Mouse (Mus musculus): ENCODE data around the gene Sbno2. TPM values are rescaled to one million over a fixed set of nuclear protein-coding genes. Genes with fewer than 3 reads are reported as not detected.
"Not testable (repeated sequence)": the region's sequence is repeated elsewhere in the genome, so short reads cannot be mapped to it uniquely, and the experiment has no call there.

Gene Sbno2
- polyA plus RNA-seq, 1 experiment from 2014 or later: 10.4 TPM

DNA sequence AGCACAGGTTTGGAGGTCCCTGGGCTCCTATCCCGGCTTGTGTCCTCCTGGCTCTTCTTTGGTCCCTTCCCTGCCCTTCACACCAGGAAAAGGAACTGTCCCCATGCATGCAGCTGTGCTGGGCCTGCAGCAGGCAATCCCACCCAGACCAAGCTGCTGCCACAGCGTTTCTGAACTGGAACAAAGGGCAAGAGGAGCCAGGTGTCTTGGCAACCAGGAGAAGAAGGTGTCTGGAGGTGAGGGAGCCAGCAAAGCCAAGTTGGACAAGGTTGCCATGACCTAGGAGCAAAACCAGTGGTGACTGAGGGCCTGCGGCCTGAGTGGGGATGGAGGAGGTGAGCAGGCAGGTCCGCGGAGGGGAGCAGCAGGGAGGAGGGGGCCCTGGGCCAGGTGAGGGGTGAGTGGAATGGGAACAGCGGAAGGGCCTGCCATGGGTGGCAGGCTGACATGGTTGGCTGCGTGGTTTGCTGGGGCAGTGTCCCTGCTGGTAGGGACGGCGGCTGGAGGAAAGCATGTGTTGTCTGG, 58.3 kb downstream of the Sbno2 start, which contains the start of gene Gpx4:
TSS of gene Gpx4 (plus strand) at position 126 of the 525 bp plus-strand sequence.
- ATAC-seq (ENCODE audit: insufficient read depth): no peak
- no peak within 1 kb of the TSS for H3K27ac ChIP-seq (replicated peaks)
- H3K4me2 ChIP-seq: no peak within 1 kb of the TSS
- H3K4me3 ChIP-seq (replicated peaks): no peak within 1 kb of the TSS
- peaks cover 54% of the 10 kb centered on the region for H3K4me1 ChIP-seq (replicated peaks)
- no peaks in the 10 kb centered on the region for H3K36me3 ChIP-seq (replicated peaks)
- WGBS (ENCODE audit: insufficient replicate concordance): 76% methylated on average over 9 of the region's 9 CpGs
- H3K9me3 ChIP-seq (replicated peaks): no peaks in the 10 kb centered on the region
- H3K9ac ChIP-seq: no peak within 1 kb of the TSS
- no peaks in the 10 kb centered on the region for H3K27me3 ChIP-seq

GRCm38 (mm10) chr10:80045766-80046165, 59.6 kb downstream of the Sbno2 start:
- H3K4me1 ChIP-seq (replicated peaks): peaks cover 40% of the 10 kb centered on the region

GRCm38 (mm10) chr10:80045364-80045763, 60.0 kb downstream of the Sbno2 start:
- not testable (repeated sequence) for ATAC-seq (ENCODE audit: insufficient read depth); H3K27me3 ChIP-seq; H3K27ac ChIP-seq (replicated peaks); H3K36me3 ChIP-seq (replicated peaks); H3K4me2 ChIP-seq; H3K4me3 ChIP-seq (replicated peaks); H3K9ac ChIP-seq; H3K9me3 ChIP-seq (replicated peaks)
- WGBS (ENCODE audit: insufficient replicate concordance): 58% methylated on average over 4 of the region's 4 CpGs
- H3K4me1 ChIP-seq (replicated peaks): peaks cover 36% of the 10 kb centered on the region

More at GRCm38 (mm10) chr10:80045766-80046165, 59.6 kb downstream of the Sbno2 start:
- Histone ChIP-seq H3K9ac (no peak overlapping the region), H3K4me2 (no peak overlapping the region), H3K36me3 (replicated peaks) (no peaks in the 10 kb centered on the region), H3K27me3 (no peaks in the 10 kb centered on the region), H3K9me3 (replicated peaks) (no peaks in the 10 kb centered on the region), H3K4me3 (replicated peaks) (no peak overlapping the region), H3K27ac (replicated peaks) (no peak overlapping the region)
- no peak for ATAC-seq (ENCODE audit: insufficient read depth)
- WGBS (ENCODE audit: insufficient replicate concordance): 65% methylated on average over 5 of the region's 5 CpGs

GRCm38 (mm10) chr10:80044087-80044486, 61.3 kb downstream of the Sbno2 start:
- Histone ChIP-seq H3K4me2 (no peak overlapping the region), H3K9ac (no peak overlapping the region), H3K4me1 (replicated peaks) (peaks cover 34% of the 10 kb centered on the region), H3K27ac (replicated peaks) (no peak overlapping the region), H3K27me3 (no peaks in the 10 kb centered on the region), H3K4me3 (replicated peaks) (no peak overlapping the region), H3K9me3 (replicated peaks) (no peaks in the 10 kb centered on the region), H3K36me3 (replicated peaks) (no peaks in the 10 kb centered on the region)
- WGBS (ENCODE audit: insufficient replicate concordance): 71% methylated on average over 4 of the region's 4 CpGs
- no peak for ATAC-seq (ENCODE audit: insufficient read depth)

DNA sequence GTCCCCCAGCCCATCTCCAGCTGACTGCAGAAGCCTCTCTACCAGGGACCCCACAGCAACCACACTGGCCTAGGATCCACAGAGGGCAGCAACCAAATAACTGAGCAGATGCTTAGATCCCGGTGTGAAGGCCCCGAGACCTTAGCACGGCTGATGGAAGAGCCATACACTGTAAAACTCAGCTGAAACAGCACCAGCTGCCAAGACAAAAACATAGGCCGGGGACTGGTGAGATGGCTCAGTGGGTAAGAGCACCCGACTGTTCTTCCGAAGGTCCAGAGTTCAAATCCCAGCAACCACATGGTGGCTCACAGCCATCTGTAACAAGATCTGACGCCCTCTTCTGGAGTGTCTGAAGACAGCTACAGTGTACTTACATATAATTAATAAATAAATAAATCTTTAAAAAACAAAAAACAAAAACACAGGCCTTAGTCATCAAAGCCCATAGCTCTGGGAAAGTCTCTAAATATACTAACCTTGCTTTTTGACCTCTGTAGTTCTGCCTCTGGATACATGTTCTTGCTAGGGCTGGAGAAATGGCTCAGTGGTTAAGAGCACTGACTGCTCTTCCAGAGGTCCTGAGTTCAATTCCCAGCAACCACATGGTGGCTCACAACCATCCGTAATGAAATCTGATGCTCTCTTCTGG, 63.8 kb downstream of the Sbno2 start:
- 79% methylated on average over 8 of the region's 8 CpGs for WGBS (ENCODE audit: insufficient replicate concordance)
- not testable (repeated sequence) for H3K27ac ChIP-seq (replicated peaks); H3K4me3 ChIP-seq (replicated peaks); H3K4me2 ChIP-seq; ATAC-seq (ENCODE audit: insufficient read depth); H3K27me3 ChIP-seq; H3K9me3 ChIP-seq (replicated peaks); H3K9ac ChIP-seq
- Histone ChIP-seq H3K4me1 (replicated peaks) (peaks cover 37% of the 10 kb centered on the region), H3K36me3 (replicated peaks) (peaks cover 18% of the 10 kb centered on the region)

- H3K36me3 ChIP-seq (replicated peaks): peaks cover 38% of the 10 kb centered on the region
- peak within 1 kb of the TSS; percentile 85 for H3K9ac ChIP-seq
- H3K4me1 ChIP-seq (replicated peaks): peaks cover 31% of the 10 kb centered on the region
- H3K9me3 ChIP-seq (replicated peaks): no peaks in the 10 kb centered on the region
- peak within 1 kb of the TSS; percentile 89 for H3K4me3 ChIP-seq (replicated peaks)
- 0% methylated on average over 40 of the region's 40 CpGs for WGBS (ENCODE audit: insufficient replicate concordance)
- peak; percentile 96 for ATAC-seq (ENCODE audit: insufficient read depth)
- H3K27me3 ChIP-seq: no peaks in the 10 kb centered on the region
- H3K4me2 ChIP-seq: peak within 1 kb of the TSS; percentile 91
- peak within 1 kb of the TSS; percentile 76 for H3K27ac ChIP-seq (replicated peaks)
Measured at GRCm38 (mm10) chr10:80039559-80039979, 65.8 kb downstream of the Sbno2 start, which contains the start of gene Polr2e. Polr2e (minus strand) TSS chr10:80039795.

- H3K27me3 ChIP-seq: no peaks in the 10 kb centered on the region
- no peak overlapping the region for H3K4me2 ChIP-seq
- no peak for ATAC-seq (ENCODE audit: insufficient read depth)
- no peak overlapping the region for H3K9ac ChIP-seq
- H3K4me3 ChIP-seq (replicated peaks): no peak overlapping the region
- WGBS (ENCODE audit: insufficient replicate concordance): 85% methylated on average over 13 of the region's 13 CpGs
- no peaks in the 10 kb centered on the region for H3K9me3 ChIP-seq (replicated peaks)
- H3K36me3 ChIP-seq (replicated peaks): peaks cover 38% of the 10 kb centered on the region
- H3K27ac ChIP-seq (replicated peaks): no peak overlapping the region
- peaks cover 57% of the 10 kb centered on the region for H3K4me1 ChIP-seq (replicated peaks)
Measured at GRCm38 (mm10) chr10:80036832-80037231, 68.5 kb downstream of the Sbno2 start.

DNA sequence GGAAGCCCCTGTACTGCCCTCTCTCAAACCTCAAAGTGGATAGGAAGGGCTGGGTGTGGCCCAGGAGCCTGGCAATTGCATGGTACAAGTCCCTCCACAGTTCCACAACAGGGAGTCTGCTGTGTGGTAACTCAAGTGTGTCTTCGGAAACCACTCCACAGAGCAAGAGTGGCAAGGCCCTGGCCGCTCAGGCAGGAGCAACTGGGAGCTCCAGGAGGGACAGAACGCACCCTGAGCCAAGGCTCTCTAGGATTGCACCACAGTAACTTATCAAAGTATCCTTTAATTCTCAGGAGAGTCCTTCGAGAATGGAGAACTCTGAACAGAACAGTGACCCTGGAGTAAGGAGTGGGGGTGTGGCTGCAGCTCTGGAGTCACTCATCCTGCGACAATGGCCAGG, 69.7 kb downstream of the Sbno2 start:
- Histone ChIP-seq H3K27ac (replicated peaks) (no peak overlapping the region), H3K9me3 (replicated peaks) (no peaks in the 10 kb centered on the region), H3K27me3 (no peaks in the 10 kb centered on the region), H3K9ac (no peak overlapping the region), H3K4me3 (replicated peaks) (no peak overlapping the region), H3K4me1 (replicated peaks) (peaks cover 57% of the 10 kb centered on the region), H3K4me2 (no peak overlapping the region), H3K36me3 (replicated peaks) (peaks cover 49% of the 10 kb centered on the region)
- 85% methylated on average over 5 of the region's 5 CpGs for WGBS (ENCODE audit: insufficient replicate concordance)
- no peak for ATAC-seq (ENCODE audit: insufficient read depth)

DNA sequence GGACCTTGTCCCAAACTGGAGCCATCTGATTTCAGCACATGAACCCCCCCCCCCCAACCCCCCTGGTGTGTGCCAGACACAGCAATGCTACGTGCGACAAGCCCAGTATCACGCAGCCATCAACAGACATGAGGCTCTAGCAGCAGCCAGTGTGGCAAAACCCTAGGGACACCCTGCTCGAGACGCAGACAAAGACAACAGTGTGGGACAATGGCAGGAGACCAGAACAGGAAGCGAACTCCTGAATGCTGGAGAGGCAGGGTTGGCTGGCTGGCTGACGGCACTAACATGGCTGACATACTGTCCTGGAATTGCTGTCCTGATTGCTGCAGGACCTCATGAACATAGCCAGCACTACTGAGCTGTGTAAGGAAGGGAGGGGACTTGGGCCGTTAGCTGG, 70.2 kb downstream of the Sbno2 start:
- ATAC-seq (ENCODE audit: insufficient read depth): no peak
- Histone ChIP-seq H3K27ac (replicated peaks) (no peak overlapping the region), H3K9ac (no peak overlapping the region), H3K9me3 (replicated peaks) (no peaks in the 10 kb centered on the region), H3K4me1 (replicated peaks) (peaks cover 56% of the 10 kb centered on the region), H3K27me3 (no peaks in the 10 kb centered on the region), H3K36me3 (replicated peaks) (peaks cover 54% of the 10 kb centered on the region), H3K4me2 (no peak overlapping the region), H3K4me3 (replicated peaks) (no peak overlapping the region)
- 79% methylated on average over 8 of the region's 8 CpGs for whole genome bisulfite sequencing (ENCODE audit: insufficient replicate concordance)

DNA sequence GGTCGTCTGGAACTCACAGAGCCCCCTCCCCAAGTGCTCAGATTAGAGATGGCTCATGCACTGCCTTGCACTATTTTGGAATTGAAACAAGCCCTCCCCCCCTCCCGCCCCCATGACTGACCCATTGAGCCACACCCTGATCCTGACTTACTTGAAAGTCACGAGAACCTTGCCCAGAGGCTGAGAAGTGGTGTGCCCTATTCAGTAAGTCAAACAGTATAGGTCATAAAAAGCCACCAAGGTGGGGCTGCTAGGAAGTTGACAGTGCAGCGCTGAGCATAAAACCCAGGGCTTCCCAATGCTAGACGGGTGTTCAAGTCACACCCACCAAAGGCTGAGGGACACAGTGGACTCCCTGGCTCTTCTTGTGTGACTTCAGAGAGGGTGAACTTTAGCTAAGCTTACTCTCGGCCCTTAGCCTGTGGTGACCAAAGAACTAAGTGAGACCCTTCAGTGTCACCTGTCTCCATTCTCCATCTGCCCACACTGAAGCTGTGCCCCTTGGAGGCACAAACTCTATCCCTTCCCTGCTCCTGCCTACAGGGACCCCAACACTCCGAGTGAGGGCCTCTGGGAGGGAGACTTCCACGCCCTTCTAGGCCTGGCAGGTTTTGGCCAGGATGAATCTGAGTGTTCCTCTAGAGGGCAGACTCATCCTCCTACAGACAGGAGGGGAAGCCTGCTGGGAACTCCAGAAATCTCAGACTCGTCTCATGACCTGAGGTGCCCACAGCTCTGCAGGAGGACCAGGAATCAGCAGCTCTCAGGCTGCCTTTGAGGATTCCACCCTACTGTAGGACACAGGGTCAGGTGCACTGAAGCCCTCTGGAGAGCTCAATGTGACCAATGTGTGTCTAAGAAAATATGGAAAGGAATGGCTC, 71.6 kb downstream of the Sbno2 start:
- peak overlapping the region; percentile 65 for H3K27ac ChIP-seq (replicated peaks)
- H3K4me1 ChIP-seq (replicated peaks): peaks cover 48% of the 10 kb centered on the region
- WGBS (ENCODE audit: insufficient replicate concordance): 17% methylated on average over 9 of the region's 9 CpGs
- no peaks in the 10 kb centered on the region for H3K27me3 ChIP-seq
- no peak overlapping the region for H3K4me3 ChIP-seq (replicated peaks)
- 0 out of 2 replicates have a peak overlapping the region, but pooled peaks have one; percentile 11 for H3K9ac ChIP-seq
- H3K9me3 ChIP-seq (replicated peaks): no peaks in the 10 kb centered on the region
- no peak overlapping the region for H3K4me2 ChIP-seq
- peak; percentile 23; the same call in 1 of the 2 replicates for ATAC-seq (ENCODE audit: insufficient read depth)
- peaks cover 65% of the 10 kb centered on the region for H3K36me3 ChIP-seq (replicated peaks)

All from liver, embryonic 15.5 days (tissue).